Mouse (Mus musculus) brain, embryonic 14.5 days (tissue): Measurements from ENCODE around the gene Pigh.

Experiments used
- CTCF ChIP-seq: fragments of 200-500 bp; IDR thresholded peaks from 2 replicates; pipeline ENCODE4 v1.5.1; 2012; ENCODE audit warnings: inconsistent platforms, mild to moderate bottlenecking, moderate library complexity, borderline replicate concordance; ENCODE audit not compliant: insufficient read depth, insufficient read length; ENCODE audit errors: extremely low read depth
- POLR2A ChIP-seq: fragments of 200-500 bp; IDR thresholded peaks from 2 replicates; pipeline ENCODE4 v1.6.1; 2012; ENCODE audit warnings: mild to moderate bottlenecking, inconsistent platforms, borderline replicate concordance; ENCODE audit not compliant: poor library complexity, insufficient read depth, insufficient read length, severe bottlenecking; ENCODE audit errors: extremely low read depth

DNA sequence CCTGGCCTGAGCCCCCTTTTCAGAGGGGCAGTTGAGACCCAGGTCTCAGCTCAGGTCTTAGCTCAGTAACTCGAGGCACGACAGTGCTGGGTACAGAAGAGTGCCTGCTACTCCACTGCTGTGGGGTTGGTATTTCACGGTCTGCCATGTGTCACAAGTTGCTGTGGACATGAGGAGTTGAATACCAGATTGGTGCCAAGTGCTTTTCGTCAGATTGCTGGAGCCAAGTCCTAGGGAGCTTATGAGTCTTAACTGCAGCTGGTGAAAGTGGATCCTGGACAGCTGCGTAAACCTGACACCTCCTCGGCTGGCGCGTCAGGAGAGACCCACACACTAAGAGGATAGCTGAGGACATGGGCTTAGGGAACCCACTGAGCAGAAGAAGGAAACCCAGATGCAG is 44.8 kb downstream of the Pigh start:
- no peak for TF ChIP-seq POLR2A
- TF ChIP-seq CTCF, result no peak
